Mouse (Mus musculus) hindbrain, embryonic 14.5 days (tissue): ENCODE data around the gene Ucn2. TPM values are rescaled to one million over a fixed set of nuclear protein-coding genes. Genes with fewer than 3 reads are reported as not detected.

ENCODE experiments used
- ATAC-seq: fragments of 200-750 bp; cut with Nextera tagmentation; 2 replicates; pipeline ENCODE4 v1.8.0; 2017; ENCODE audit warnings: moderate number of reproducible peaks, mild to moderate bottlenecking, moderate TSS enrichment, moderate library complexity; ENCODE audit not compliant: low FRiP score
- DNase-seq: peaks from one replicate; pipeline ENCODE4 v3.0.0-alpha.2; 2015; ENCODE audit warnings: low spot score
- H3K27ac ChIP-seq: fragments of 300-500 bp; sonication (generic); 2 replicates; pipeline ENCODE4 v1.5.1; 2014; ENCODE audit warnings: mild to moderate bottlenecking, moderate library complexity
- H3K27me3 ChIP-seq: fragments of 300-500 bp; sonication (generic); 2 replicates; pipeline ENCODE4 v1.6.1; 2014; ENCODE audit warnings: mild to moderate bottlenecking, low read length, mixed read lengths; ENCODE audit not compliant: control insufficient read depth, insufficient read depth
- H3K36me3 ChIP-seq: fragments of 300-500 bp; sonication (generic); replicated peaks from 2 replicates; pipeline ENCODE4 v1.6.1; 2014; ENCODE audit not compliant: control insufficient read depth, insufficient read depth
- H3K4me1 ChIP-seq: fragments of 300-500 bp; sonication (generic); replicated peaks from 2 replicates; pipeline ENCODE4 v1.6.1; 2014; ENCODE audit warnings: antibody characterized with exemption, low read length, mixed read lengths; ENCODE audit not compliant: control insufficient read depth, insufficient read depth
- H3K4me2 ChIP-seq: fragments of 300-500 bp; sonication (generic); replicated peaks from 2 replicates; pipeline ENCODE4 v1.6.1; 2014; ENCODE audit warnings: mild to moderate bottlenecking, moderate library complexity
- H3K4me3 ChIP-seq: fragments of 300-500 bp; sonication (generic); replicated peaks from 2 replicates; pipeline ENCODE4 v1.5.1; 2014; ENCODE audit warnings: mild to moderate bottlenecking, low read length
- H3K9ac ChIP-seq: fragments of 300-500 bp; sonication (generic); 2 replicates; pipeline ENCODE4 v1.6.1; 2014
- H3K9me3 ChIP-seq: fragments of 300-500 bp; sonication (generic); 2 replicates; pipeline ENCODE4 v1.6.1; 2016; ENCODE audit warnings: low read length; ENCODE audit not compliant: control insufficient read depth
- WGBS: fragments of 180-500 bp; shearing (Covaris S2); extraction: QIAGEN DNeasy Blood & Tissue Kit; methylation state at CpG from one replicate; pipeline ENCODE4 v1.1.7; 2014; 5-methylcytosine and 5-hydroxymethylcytosine counted together
- polyA plus RNA-seq: library from polyadenylated mRNA; unstranded; fragments of >200 nt; fragmentation: Nextera tagmentation; extraction: Ambion mirVana; gene quantifications from 2 replicates; pipeline ENCODE4 v1.2.1, GENCODE M21; 2014

The Ucn2 gene
- polyA plus RNA-seq, 1 experiment from 2014 or later = 0.23 TPM

GRCm38 (mm10) chr9:108989802-108990461 is 4.1 kb downstream of the Ucn2 start:
- ATAC-seq = no peak
- Histone ChIP-seq H3K27me3 (no peaks in the 10 kb centered on the region), H3K9ac (no peak overlapping the region), H3K4me2 (no peak overlapping the region), H3K36me3 (no peaks in the 10 kb centered on the region), H3K9me3 (no peaks in the 10 kb centered on the region), H3K4me1 (peaks cover 19% of the 10 kb centered on the region), H3K4me3 (no peak overlapping the region), H3K27ac (no peak overlapping the region)
- 85% methylated on average over 4 of the region's 4 CpGs for WGBS
- no peak for DNase-seq

- Histone ChIP-seq H3K4me1 (peaks cover 19% of the 10 kb centered on the region), H3K9ac (no peak overlapping the region), H3K4me2 (no peak overlapping the region), H3K4me3 (no peak overlapping the region), H3K36me3 (no peaks in the 10 kb centered on the region), H3K27me3 (no peaks in the 10 kb centered on the region), H3K27ac (0 out of 2 replicates have a peak overlapping the region, but pooled peaks have one; percentile 84), H3K9me3 (no peaks in the 10 kb centered on the region)
- WGBS = 70% methylated on average over 7 of the region's 7 CpGs
- ATAC-seq (no peak), DNase-seq (no peak)
Measured at GRCm38 (mm10) chr9:108990462-108990820, 4.6 kb downstream of the Ucn2 start.

GRCm38 (mm10) chr9:108991428-108992084 is 5.7 kb downstream of the Ucn2 start, which contains the start of gene Pfkfb4:
TSS of gene Pfkfb4 (plus strand) at chr9:108991778.
- peak; percentile 96 for DNase-seq
- Histone ChIP-seq H3K27ac (peak within 1 kb of the TSS; percentile 84), H3K4me1 (peaks cover 19% of the 10 kb centered on the region), H3K9me3 (no peaks in the 10 kb centered on the region), H3K36me3 (no peaks in the 10 kb centered on the region), H3K9ac (peak within 1 kb of the TSS; percentile 65), H3K27me3 (no peaks in the 10 kb centered on the region), H3K4me2 (peak within 1 kb of the TSS; percentile 75), H3K4me3 (peak within 1 kb of the TSS; percentile 51)
- ATAC-seq = peak; percentile 95
- WGBS = 1% methylated on average over 31 of the region's 31 CpGs

GRCm38 (mm10) chr9:108992085-108992469 is 6.3 kb downstream of the Ucn2 start:
- peak overlapping the region; percentile 51 for H3K4me3 ChIP-seq
- DNase-seq (no peak), ATAC-seq (no peak)
- H3K4me2 ChIP-seq = peak overlapping the region; percentile 75
- no peaks in the 10 kb centered on the region for H3K27me3 ChIP-seq
- peak overlapping the region; percentile 65 for H3K9ac ChIP-seq
- H3K9me3 ChIP-seq = no peaks in the 10 kb centered on the region
- WGBS = 9% methylated on average over 18 of the region's 18 CpGs
- no peaks in the 10 kb centered on the region for H3K36me3 ChIP-seq
- peaks cover 19% of the 10 kb centered on the region for H3K4me1 ChIP-seq
- peak overlapping the region; percentile 55 for H3K27ac ChIP-seq

GRCm38 (mm10) chr9:108992620-108993361 is 7.0 kb downstream of the Ucn2 start:
- H3K4me2 ChIP-seq = peak overlapping the region; percentile 75
- H3K9ac ChIP-seq = peak overlapping the region; percentile 65
- H3K4me1 ChIP-seq = peaks cover 19% of the 10 kb centered on the region
- no peak for DNase-seq
- WGBS = 90% methylated on average over 9 of the region's 9 CpGs
- no peaks in the 10 kb centered on the region for H3K9me3 ChIP-seq
- peak overlapping the region; percentile 51 for H3K4me3 ChIP-seq
- no peak overlapping the region for H3K27ac ChIP-seq
- H3K36me3 ChIP-seq = no peaks in the 10 kb centered on the region
- no peaks in the 10 kb centered on the region for H3K27me3 ChIP-seq
- ATAC-seq = no peak

GRCm38 (mm10) chr9:108996411-108996810 is 10.6 kb downstream of the Ucn2 start:
- no peak for ATAC-seq
- Histone ChIP-seq H3K36me3 (no peaks in the 10 kb centered on the region), H3K9ac (no peak overlapping the region), H3K4me3 (no peak overlapping the region), H3K4me1 (peaks cover 11% of the 10 kb centered on the region), H3K27ac (no peak overlapping the region), H3K9me3 (no peaks in the 10 kb centered on the region), H3K4me2 (no peak overlapping the region), H3K27me3 (no peaks in the 10 kb centered on the region)
- DNase-seq = no peak
- WGBS = 82% methylated on average over 9 of the region's 9 CpGs

- no peaks in the 10 kb centered on the region for H3K27me3 ChIP-seq
- DNase-seq (no peak), ATAC-seq (no peak)
- H3K4me1 ChIP-seq = no peaks in the 10 kb centered on the region
- no peak overlapping the region for H3K27ac ChIP-seq
- no peaks in the 10 kb centered on the region for H3K36me3 ChIP-seq
- no peaks in the 10 kb centered on the region for H3K9me3 ChIP-seq
- 84% methylated on average over 19 of the region's 19 CpGs for WGBS
- no peak overlapping the region for H3K4me2 ChIP-seq
- H3K9ac ChIP-seq = no peak overlapping the region
- H3K4me3 ChIP-seq = no peak overlapping the region
Measured at GRCm38 (mm10) chr9:108998287-108999166, 12.7 kb downstream of the Ucn2 start.

GRCm38 (mm10) chr9:108999167-108999526 is 13.3 kb downstream of the Ucn2 start:
- no peak overlapping the region for H3K4me2 ChIP-seq
- no peaks in the 10 kb centered on the region for H3K9me3 ChIP-seq
- no peaks in the 10 kb centered on the region for H3K27me3 ChIP-seq
- ATAC-seq = no peak
- H3K27ac ChIP-seq = no peak overlapping the region
- no peak overlapping the region for H3K9ac ChIP-seq
- DNase-seq = no peak
- H3K4me1 ChIP-seq = no peaks in the 10 kb centered on the region
- H3K4me3 ChIP-seq = no peak overlapping the region
- no peaks in the 10 kb centered on the region for H3K36me3 ChIP-seq
- WGBS = 89% methylated on average over 4 of the region's 4 CpGs
